Mouse (Mus musculus) bone marrow macrophage, adult 2 months (primary cell): ENCODE data around the gene Trpc5.

Experiments used
- CTCF ChIP-seq: IDR thresholded peaks from 2 replicates; pipeline ENCODE4 v1.5.1; 2012; ENCODE audit warnings: low read depth, mild to moderate bottlenecking, low read length, moderate library complexity
- POLR2A ChIP-seq: IDR thresholded peaks from 2 replicates; pipeline ENCODE4 v1.6.1; 2012; ENCODE audit warnings: mild to moderate bottlenecking, low read depth, low read length, borderline replicate concordance

DNA sequence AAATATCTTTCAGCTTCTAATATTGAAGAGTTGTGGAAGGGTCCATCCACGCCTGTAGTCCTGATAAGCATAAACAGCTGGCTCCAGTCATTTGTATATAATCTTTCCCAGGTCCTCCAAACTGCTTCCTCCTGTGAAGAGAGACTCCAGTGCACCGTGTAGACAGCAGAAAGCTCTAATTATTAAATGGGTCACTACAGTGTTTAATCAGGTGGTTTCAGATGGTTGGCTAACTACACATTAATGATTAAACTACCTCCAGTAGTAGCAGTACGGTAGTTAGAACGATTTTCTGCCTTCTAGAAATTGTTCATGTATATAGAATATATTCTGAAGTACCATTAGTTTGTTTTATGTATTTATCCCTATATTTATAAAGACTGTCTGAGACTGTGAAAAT is 75.2 kb downstream of the Trpc5 start:
- no peak for TF ChIP-seq CTCF
- TF ChIP-seq POLR2A: no peak
